Mouse (Mus musculus): ENCODE results near the gene Aasdh. TPM values are rescaled to one million over a fixed set of nuclear protein-coding genes. Genes with fewer than 3 reads are reported as not detected.

The Aasdh gene
- polyA plus RNA-seq, 1 experiment from 2014 or later: 22.4 TPM

DNA sequence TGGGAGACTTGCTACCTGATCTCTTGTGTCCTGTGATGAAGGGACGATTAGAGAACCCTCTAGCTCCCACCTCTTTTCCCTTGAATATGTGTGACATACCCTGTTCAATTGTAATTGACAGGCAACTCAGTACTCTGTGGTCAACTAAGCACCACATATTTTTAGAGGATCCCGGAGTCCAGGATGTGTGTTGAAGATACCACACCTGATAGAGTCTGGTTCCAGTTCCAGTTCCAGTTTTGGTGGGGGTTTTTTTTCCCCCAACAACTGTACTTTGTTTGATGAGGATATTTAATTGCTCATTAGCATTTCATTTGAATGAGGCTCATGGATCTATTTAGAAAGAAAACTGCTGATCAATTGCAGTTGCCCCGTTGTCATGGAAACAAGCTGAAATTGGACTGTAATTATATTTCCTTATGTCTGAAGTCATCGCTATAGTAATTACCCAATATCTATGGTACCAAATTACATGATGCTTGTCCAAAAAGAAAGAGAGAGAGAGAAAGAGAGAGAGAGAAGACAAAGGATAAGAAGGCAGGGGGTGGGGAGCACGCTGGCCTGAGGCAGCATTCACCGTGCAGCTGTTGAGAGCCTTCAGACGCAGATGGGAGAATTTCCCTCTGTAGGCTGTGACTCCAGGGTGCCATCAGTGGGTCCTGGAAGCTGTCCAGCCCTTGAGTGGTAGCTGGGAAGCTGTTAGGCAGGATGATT, 76.6 kb downstream of the Aasdh start:
- Histone ChIP-seq H3K4me2 (replicated peaks) (no peak overlapping the region), H3K4me1 (peaks cover 20% of the 10 kb centered on the region), H3K27ac (peak overlapping the region; percentile 67), H3K27me3 (no peaks in the 10 kb centered on the region), H3K9ac (no peak overlapping the region), H3K36me3 (peaks cover 11% of the 10 kb centered on the region; the same call in 1 of the 2 replicates), H3K4me3 (no peak overlapping the region), H3K9me3 (replicated peaks) (no peaks in the 10 kb centered on the region)
- 62% methylated on average over 7 of the region's 7 CpGs for WGBS
- ATAC-seq (ENCODE audit: low FRiP score): peak; percentile 66

Other genes starting within 250 kb of the Aasdh start
- 81.2 and 81.5 TPM in 2 replicates for gene C530008M17Rik, start 249.0 kb downstream of the Aasdh start, polyA plus RNA-seq (2016; fragmentation: Nextera tagmentation; extraction: Ambion mirVana)
- gene Paics, start 45.8 kb upstream of the Aasdh start, polyA plus RNA-seq (2016; fragmentation: Nextera tagmentation; extraction: Ambion mirVana): 230 and 240 TPM in 2 replicates
- 21.1 and 21.3 TPM in 2 replicates for gene Ppat, start 46.1 kb upstream of the Aasdh start, polyA plus RNA-seq (2016; fragmentation: Nextera tagmentation; extraction: Ambion mirVana)
- 76.0 and 79.9 TPM in 2 replicates for gene Srp72, start 69.2 kb upstream of the Aasdh start, polyA plus RNA-seq (2016; fragmentation: Nextera tagmentation; extraction: Ambion mirVana)
- 0.59 TPM in 1 of 2 replicates, not detected in the other for gene Arl9, start 98.5 kb upstream of the Aasdh start, polyA plus RNA-seq (2016; fragmentation: Nextera tagmentation; extraction: Ambion mirVana)
- 0.32 and 0.36 TPM in 2 replicates for gene Thegl, start 110.5 kb upstream of the Aasdh start, polyA plus RNA-seq (2016; fragmentation: Nextera tagmentation; extraction: Ambion mirVana)
- 1.6 and 2.8 TPM in 2 replicates for gene Hopx, start 209.6 kb upstream of the Aasdh start, polyA plus RNA-seq (2016; fragmentation: Nextera tagmentation; extraction: Ambion mirVana)